Mouse (Mus musculus) naive thymus-derived CD4-positive, alpha-beta T cell, adult 2 months (primary cell): ENCODE results near the gene Tmprss13.

Experiments used
- DNase-seq: peaks from one replicate; pipeline ENCODE4 v3.0.0-alpha.2; 2011; ENCODE audit warnings: low read depth

Tmprss13 gene

GRCm38 (mm10) chr9:45329577-45329976 is 10.7 kb downstream of the Tmprss13 start:
- peak; percentile 10 for DNase-seq

GRCm38 (mm10) chr9:45337406-45337805 is 18.5 kb downstream of the Tmprss13 start:
- DNase-seq = no peak

- DNase-seq = no peak
These were observed 24.2 kb downstream of the Tmprss13 start for GRCm38 (mm10) chr9:45343066-45343465.

- no peak for DNase-seq
These were observed 26.6 kb downstream of the Tmprss13 start for GRCm38 (mm10) chr9:45345516-45345915.

- no peak for DNase-seq
These were observed 27.4 kb downstream of the Tmprss13 start for GRCm38 (mm10) chr9:45346276-45346675.

- no peak for DNase-seq
These were observed 29.7 kb downstream of the Tmprss13 start for GRCm38 (mm10) chr9:45348560-45348959.

- no peak for DNase-seq
These were observed 30.3 kb downstream of the Tmprss13 start for GRCm38 (mm10) chr9:45349181-45349580.

- no peak for DNase-seq
These were observed 31.0 kb downstream of the Tmprss13 start for GRCm38 (mm10) chr9:45349851-45350250.

- DNase-seq = no peak
These were observed 36.3 kb downstream of the Tmprss13 start for GRCm38 (mm10) chr9:45355192-45355591.

- DNase-seq = no peak
These were observed 39.5 kb downstream of the Tmprss13 start for GRCm38 (mm10) chr9:45358356-45358755.

GRCm38 (mm10) chr9:45362051-45362461 is 43.2 kb downstream of the Tmprss13 start:
- DNase-seq = no peak

GRCm38 (mm10) chr9:45363639-45364214 is 44.8 kb downstream of the Tmprss13 start:
- no peak for DNase-seq

GRCm38 (mm10) chr9:45367716-45368115 is 48.8 kb downstream of the Tmprss13 start:
- no peak for DNase-seq

- no peak for DNase-seq
These were observed 49.5 kb downstream of the Tmprss13 start for GRCm38 (mm10) chr9:45368341-45368901.

- peak; percentile 13 for DNase-seq
These were observed 51.2 kb downstream of the Tmprss13 start, which contains the start of gene Fxyd6 for GRCm38 (mm10) chr9:45370117-45370561. Gene Fxyd6, plus strand, starts transcription at chr9:45370185.

GRCm38 (mm10) chr9:45370616-45371336 is 51.9 kb downstream of the Tmprss13 start:
- DNase-seq = no peak

- no peak for DNase-seq
These were observed 52.4 kb downstream of the Tmprss13 start for GRCm38 (mm10) chr9:45371337-45371707.

GRCm38 (mm10) chr9:45373896-45374295 is 55.0 kb downstream of the Tmprss13 start:
- no peak for DNase-seq

GRCm38 (mm10) chr9:45374988-45375502 is 56.1 kb downstream of the Tmprss13 start:
- DNase-seq = no peak

GRCm38 (mm10) chr9:45376427-45376826 is 57.5 kb downstream of the Tmprss13 start:
- no peak for DNase-seq

GRCm38 (mm10) chr9:45376883-45377282 is 58.0 kb downstream of the Tmprss13 start:
- DNase-seq = no peak

- DNase-seq = no peak
These were observed 61.7 kb downstream of the Tmprss13 start for GRCm38 (mm10) chr9:45380411-45381251.
